Mouse (Mus musculus) kidney, postnatal 10 days (tissue): ENCODE measurements at regions not wholly inside any gene's neighbourhood (a gene's known extent, or its start where the extent isn't known, plus 50 kb on each side); places are given as distances from the start of the nearest gene placed in this dataset.

ENCODE experiments used
- DNase-seq: peaks from one replicate; pipeline ENCODE4 v3.0.0; 2021; ENCODE audit warnings: mixed read lengths

DNA sequence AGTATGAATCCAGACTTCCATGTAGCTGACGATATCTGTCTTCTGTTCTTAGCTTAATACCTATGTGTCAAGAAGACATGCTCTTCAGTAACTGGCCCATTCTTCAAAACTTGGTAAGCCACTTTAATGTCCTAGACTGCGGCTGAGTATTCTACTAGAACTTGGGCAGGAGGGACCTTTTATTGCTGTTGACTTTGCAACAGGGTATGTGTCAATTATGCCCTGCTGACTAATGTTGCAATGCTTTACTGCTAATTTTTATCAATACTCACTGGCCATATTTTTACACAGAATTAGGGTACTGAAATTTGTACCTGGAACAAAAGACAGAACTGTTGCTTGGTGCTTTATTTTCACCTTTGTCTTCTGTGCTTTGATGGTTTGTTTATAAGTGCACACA, 746.9 kb downstream of the Ppargc1a start:
- DNase-seq: no peak

DNA sequence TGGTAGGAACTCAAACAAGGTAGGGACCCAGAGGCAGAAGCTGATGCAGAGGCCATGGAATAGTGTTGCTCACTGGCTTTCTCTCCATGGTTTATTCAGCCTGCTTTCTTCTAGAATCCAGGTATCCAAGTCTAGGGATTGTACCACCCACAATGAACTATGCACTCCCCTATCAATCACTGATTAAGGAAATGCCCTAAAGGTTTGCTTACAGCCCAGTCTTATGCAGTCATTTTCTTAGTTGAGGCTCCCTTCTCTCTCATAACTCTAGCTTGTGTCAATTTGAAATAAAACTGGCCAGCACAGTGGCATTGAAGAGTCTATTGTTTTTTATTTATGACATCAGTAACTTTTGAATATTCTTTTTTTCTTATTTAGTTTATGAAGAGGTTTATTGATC, 747.6 kb downstream of the Ppargc1a start:
- DNase-seq: no peak

DNA sequence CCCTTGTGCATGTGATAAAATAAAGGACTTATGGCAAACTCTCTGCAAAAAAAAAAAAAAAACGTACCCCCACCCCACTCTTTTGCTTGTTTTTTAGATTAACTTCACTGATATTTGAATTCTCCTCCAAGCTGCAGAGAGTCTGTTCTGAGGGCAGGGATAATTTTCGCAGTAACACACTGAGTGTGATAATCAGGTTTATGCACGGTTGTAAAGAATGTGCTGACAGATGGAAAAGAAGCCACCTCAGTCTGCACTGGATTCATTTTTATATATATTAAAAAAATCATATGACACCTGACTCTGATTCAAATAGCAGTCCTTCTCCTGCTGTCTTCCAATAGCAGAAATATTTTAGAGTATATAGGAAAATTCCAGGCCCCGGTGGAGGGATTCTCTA, 736.5 kb upstream of the Adgra3 start:
- no peak for DNase-seq

DNA sequence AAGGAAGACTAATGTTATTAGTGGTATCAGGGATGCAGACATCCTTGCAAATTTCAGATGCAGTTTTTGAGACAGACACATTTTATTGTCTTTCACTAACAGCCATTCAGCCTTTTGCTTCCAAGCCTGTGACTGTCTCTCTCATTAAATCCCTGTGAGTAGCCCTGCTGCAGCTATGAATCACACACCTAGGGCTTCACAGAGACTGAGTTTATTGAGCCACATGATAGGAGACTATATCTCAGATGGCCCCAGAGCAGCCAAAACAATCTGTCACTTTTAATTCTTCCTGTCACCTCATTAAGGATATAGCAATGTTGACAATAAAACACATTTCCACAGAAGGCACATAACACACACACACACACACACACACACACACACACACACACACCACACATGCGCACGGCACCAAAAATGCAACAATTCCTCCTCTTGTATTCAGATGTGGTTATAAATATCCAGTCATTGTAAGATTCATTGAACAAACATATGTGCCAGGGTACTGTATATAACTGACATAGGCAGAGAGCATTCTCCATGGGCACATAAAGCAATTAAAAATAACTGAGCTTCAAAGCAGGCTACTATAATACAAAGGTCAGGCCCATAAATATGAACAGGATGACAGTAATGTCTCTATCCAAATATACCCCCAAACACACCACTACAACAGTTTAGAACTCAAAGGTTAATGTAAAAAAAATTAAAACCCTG, 735.8 kb upstream of the Adgra3 start:
- DNase-seq: no peak

DNA sequence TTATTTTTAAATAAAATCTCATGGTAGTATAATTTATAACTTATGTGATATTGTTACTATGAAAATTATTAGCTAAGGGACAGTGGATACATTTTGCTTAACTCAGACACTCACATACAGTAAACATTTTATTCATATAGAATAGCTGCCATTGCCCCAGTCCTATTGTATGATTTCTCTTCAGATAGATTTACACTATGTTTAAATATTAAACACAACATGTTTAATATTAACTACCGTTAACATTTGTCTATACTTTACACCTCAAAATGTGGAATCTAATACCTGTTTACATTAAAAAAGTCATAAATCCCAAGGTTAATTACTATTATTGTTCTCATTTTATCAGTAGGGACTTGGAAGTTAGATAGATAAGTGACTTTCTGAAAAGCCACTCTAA, 734.8 kb upstream of the Adgra3 start:
- no peak for DNase-seq

DNA sequence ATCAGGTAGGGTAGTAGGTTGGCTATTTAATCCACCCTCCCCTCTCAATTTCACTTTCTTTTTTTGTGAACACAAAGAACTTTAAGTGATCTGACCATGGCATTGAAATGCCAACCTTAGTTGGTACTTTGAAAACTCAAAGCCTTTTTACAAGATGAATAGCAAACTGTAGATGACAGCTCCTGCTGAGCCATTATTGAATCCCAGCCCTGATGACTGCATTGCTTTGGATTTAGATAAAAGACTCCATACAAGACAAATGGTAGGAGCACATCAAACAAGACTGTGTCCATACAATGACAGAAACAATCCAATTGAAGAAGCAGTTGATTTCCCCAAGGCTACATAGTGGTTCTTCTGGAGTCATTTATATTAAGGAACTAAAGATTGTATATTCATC, 726.5 kb upstream of the Adgra3 start:
- no peak for DNase-seq

DNA sequence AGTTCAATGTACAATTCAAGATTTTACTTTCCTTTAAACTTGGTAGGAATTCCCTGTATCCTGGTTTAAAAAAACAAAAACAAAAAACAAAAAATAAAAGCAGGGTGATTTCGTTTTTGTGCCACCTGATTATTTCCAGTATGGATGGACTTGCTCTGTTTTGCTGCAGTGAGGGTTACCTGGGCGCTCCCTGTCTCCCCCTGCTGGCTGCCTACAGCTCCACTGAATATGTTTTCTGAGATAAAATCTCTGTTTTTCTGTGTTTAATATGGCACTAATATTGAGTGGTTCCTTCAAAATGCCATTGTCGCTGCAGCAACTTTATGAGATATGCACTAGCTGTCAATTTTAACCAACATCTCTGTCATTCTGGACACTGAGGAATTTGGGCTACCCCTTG, 720.3 kb upstream of the Adgra3 start:
- peak; percentile 10 for DNase-seq

DNA sequence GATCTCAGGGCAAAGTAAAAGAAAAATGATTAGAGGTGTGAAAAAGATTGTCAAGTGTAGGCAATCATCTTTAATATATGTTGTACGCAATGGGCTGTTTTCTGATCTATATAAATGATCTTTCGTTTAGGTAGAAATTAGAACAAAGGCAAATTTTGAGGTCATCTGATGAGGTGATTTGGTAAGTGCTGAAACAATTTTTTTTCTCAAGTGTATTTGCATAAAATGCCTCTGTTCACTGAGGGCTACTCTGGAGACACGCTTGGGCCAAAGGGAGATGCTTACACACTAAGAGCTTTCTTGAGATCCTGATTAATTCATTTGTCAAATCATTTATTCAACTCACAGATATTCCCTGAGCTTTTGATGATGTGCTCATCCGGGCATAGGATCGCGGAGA, 719.4 kb upstream of the Adgra3 start:
- no peak for DNase-seq

DNA sequence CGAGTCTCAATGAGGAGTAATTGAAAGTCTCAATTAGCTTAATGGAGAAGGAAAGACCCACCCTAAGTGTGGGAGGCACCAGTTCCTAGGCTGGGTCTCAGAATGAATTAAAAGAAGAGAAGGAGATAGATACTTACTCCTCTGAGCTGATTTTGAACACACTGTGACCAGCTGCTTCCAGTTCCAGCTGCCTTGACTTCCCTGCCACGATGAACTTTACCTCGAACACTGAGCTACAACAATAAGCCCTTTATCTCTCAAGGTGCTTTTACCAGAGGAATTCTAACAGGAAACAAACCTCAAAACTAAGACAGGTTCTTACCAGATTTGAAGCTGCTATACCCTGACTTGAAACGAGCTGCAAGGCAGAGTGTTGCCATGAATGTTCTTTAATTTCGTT, 703.5 kb upstream of the Adgra3 start:
- DNase-seq: no peak

DNA sequence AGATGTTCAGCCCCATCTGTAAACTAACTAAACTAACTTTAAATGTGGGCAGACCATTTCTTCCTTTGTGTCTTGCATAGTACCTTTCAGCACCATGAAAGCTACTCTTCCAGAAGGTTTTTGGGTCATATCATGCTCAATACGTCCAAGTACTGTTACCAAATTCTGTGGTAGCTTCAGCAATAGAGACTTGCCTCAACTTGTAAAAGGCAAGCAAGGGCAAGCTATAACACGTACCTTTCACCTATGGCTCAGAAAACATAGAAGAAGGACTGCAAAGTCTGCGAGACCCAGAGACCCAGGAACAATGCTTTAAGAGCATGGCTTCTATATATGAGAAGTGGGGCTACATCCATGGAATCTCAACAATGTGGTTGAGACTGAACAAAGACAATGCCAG, 701.6 kb upstream of the Adgra3 start:
- DNase-seq: no peak

DNA sequence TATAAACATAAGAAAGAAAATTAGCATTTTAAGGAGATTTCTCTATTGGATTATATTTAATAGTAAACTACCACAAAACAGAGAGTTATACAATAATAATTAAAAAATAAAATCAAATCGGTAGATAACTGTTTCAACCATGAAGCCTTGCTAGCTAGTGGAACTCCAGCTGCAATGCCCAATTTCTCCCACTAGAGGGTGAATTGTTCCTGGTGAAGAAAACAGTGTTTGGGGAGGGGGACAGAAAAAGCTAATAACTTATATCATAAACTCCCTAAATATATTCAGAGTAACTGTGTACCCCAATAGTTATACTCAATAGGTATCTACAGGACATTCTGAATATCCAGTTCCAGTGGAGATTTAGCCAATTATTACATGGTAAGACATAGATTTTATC, 694.0 kb upstream of the Adgra3 start:
- DNase-seq: peak; percentile 62

DNA sequence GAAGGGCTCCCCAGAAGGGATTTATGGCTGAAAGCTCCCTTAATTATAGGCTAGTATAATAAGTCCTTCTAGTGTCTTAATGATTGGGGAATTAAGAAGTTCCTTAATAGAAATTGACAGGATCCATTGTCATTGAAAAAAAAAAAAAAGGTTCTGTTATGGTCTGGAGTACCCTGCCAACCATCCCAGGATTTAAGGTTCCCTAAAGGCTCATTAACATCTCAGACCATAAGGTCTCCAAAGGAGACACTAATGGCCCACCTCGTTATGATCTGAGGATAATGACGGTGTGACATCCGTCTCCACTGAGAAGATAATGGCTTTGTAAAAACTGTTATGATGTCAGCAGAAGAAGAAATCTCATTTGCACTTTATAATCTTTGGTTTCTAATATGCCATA, 692.6 kb upstream of the Adgra3 start:
- no peak for DNase-seq

DNA sequence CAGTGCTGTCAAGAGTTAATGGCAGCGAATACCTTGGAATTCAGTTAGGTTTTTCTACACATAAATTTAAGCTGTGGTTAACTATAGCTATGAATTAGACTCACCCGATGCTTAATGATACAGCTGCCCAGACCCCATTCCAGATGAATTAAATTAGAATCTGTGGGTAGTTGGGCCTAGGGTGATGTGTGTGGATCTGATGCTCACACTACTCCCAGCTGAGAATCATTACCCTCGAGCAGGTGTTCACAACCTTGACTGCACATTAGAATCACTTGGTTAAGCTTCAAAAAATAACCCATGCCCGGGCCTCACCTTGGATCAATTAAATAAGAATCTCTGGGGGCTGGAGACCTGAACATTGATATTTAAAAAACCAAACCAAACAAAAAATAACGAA, 684.2 kb upstream of the Adgra3 start:
- DNase-seq: no peak

DNA sequence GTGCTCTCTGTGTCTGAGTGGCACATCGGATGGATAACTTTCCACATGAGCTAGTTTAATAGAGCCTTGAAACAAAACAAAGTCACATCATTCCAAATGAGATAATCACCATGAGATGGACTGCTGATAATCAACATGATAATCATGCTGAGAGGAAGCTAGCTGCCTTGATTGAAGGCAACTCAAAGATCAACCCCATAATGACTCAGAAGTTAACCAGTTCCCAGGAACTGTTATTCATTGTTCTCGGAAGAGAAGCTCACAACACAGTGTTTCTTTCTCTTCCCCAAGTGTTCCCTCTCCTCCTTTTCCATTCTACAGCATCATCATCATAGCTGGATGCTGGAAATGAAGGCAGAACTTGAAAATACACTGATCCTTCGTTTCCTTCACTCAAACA, 674.9 kb upstream of the Adgra3 start:
- DNase-seq: no peak

DNA sequence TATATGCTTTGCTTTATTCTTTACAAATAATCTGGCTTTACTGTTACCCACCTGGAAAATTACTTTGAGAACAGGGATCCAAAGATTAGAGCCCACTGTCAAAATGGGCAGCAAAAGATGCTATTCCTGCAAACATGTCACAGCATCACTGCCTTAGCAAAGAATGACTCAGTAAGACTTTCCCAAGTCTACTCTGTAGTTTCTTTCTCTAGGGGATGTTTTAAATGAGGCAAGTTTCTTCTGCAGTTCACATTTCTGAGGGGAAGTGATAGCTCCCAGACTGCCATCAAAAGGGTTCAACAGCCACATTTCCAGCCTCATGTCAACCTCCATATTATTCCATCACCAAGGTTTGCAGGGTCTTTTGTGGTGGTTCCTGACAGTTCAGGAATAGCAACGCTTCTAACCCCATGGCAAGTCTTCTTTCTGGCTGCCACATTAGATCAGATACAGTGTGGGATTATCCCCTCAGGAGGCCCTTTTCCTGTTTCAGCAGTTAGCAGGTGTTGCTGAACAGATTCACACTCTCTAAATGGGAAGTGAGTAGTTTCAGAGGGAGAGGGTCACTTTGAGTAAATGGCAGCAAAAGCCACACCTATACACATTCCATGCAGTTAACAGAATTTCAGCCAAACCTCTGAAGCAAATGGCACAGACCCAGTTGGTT, 669.7 kb upstream of the Adgra3 start:
- no peak for DNase-seq

DNA sequence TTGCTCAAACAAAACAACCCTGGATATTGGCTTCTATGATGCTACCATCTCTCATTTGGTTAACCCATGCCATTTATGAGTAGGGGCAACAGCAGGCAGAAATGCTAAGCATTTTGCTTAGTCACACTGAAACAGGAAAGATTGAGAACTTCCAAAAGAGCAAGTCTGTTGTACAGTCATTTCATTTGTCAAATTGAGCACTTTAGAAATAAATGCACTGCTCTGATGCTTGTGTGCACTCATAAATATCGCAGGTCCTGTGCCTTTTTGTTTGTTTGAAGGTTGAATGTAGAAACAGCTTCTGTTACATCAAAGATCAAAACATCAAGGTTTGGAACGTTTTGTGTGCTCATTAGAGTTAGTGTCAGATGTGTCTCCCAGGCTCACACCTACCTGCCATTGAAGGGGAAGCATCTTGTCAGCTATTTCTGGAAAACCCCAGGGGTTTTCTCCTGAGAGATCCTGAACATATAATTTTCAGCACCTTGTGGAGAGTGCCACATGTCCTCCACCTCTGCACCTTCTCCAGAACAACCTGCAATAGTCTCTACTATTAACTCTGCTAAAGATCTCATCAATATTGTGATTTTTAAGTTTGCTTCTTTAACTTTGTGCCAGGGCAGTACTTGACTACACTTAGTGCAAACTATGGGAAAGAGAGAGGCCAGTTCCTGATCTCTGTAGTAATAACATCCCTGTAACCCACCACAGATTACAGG, 648.3 kb upstream of the Adgra3 start:
- no peak for DNase-seq

DNA sequence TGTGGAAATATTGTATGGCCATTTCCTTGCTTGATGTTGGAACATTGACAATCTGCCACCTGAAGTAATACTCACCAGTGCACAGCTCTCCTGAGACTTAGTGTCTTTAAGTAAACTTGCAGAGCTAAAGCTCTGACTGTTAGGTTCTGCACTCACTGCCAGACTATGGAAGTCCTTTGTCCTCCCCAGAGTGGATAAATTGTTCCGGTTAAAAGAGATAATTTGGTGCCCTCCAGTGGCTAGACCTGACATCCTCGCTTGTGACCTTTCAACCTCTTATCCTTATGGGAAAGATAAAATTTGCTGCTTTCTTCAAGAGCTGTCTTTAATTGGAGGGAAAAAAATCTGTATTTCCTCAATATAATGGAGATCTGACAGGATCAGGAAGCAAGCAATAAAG, 639.3 kb upstream of the Adgra3 start:
- DNase-seq: peak; percentile 17

DNA sequence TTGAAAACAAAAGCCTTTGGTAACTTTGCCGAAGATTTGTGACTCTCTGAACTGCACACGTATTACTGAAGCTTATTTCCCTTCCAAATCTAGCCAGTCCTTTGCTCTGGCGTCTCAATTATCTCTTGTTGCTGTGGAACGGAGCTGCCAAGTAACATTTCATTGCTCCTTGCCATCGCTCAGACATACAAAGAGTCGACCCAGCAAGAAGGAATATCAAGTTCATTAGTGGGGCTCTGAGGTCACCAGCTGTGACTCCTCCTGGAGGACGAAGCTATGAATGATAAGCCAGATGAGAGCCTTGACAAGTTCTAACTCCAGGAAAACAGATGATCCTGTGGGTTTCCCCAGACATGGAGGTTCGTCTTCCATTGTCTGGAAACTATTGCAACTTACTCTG, 638.8 kb upstream of the Adgra3 start:
- DNase-seq: no peak

DNA sequence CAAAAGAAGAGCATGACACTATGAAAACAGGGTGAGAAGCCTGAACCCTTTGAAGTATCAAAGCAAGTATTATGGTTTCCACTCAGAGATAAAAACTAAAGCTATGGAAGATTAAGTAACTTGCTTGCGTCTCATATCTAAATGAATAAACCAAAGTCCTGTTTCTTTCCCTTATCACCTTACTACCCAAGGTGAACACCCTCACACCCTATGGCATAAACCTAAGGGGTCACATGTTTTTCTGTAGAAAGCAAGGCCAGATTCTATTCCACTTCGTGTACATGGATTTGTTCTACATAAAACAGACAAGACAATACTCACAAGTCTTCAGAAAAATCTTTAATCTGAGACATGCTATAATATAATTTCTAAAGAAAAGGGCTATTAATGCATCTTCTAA, 629.6 kb upstream of the Adgra3 start:
- no peak for DNase-seq

DNA sequence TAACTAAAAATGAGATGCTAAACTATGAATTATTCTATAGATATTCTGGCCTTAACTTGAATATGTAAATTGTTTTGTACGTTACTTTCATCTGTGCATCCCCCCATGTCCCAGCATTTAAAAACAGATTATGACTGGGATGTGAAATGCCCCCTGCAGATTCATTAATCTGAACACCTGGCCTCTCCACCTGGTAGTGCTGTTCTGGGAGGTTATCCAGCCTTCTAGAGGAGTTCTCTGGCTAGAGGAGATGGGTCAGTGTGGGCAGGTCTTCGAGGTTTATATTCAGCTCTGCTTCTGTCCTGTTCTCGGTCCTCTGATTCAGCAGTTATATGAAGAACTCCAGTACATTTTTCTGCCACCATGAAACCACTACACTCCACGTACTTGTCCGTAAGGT, 625.2 kb upstream of the Adgra3 start:
- DNase-seq: no peak

DNA sequence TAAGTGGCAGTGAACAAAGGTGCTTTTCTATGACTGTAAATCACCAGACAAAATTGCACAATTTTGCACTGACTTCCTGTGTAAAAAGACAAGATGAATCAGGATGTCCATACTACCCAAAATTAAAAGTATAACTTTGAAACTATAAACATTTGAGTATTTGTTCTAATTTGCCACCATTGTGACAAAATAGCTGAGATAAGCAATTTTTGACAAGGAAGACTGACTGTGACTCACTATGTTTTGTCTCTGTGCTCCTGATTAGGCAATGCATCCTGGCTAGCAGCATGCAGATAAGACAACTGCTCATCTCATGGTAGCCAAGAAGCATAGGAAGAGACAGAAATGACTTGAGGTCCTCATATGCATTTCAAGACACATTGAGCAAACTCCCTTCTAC, 577.7 kb upstream of the Adgra3 start:
- DNase-seq: no peak

DNA sequence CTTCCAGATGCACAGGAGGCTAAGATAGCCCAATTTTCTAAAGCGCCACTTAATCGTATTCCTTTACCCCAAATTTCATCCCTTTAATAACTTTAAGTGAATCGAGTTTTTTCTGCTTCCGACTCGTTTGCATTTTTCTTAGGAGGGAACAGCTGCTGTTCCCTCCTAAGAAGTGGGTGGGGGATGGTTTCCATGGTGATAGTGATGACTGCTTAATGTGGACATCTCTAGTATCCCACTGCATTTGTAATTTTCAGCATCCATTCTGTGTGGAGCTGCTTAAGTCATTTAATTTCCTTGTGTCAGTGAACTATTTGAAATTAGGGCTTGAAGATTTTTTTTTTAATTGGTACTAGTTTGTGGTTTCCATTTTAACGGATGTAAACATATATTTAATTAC, 567.8 kb upstream of the Adgra3 start:
- no peak for DNase-seq

DNA sequence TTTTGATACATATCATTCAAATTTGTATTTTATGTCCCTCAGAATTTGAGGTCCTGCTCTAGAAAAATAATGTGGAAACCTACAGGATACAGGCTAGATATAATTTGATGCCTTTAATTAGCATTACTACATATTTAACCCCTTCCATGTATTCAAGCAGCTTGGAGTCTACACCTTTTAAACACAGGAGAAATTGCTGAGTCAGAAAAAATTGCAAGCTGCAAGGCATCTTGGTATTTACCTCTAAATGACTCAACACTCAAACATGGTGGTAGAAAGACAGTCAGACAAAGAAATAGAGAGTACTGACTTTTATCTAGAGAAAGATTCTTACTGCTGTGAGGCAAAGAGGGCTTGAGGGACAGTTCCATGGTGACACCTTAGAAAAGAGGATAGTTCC, 565.4 kb upstream of the Adgra3 start:
- DNase-seq: no peak
